Mouse (Mus musculus) forebrain, embryonic 12.5 days (tissue): ENCODE data around the gene Unc5b. TPM values are rescaled to one million over a fixed set of nuclear protein-coding genes. Genes with fewer than 3 reads are reported as not detected.

Experiments used
- ATAC-seq: fragments of 200-750 bp; cut with Nextera tagmentation; 2 replicates; pipeline ENCODE4 v1.8.0; 2017; ENCODE audit warnings: moderate TSS enrichment; ENCODE audit not compliant: low FRiP score
- H3K27ac ChIP-seq: fragments of 300-500 bp; sonication (generic); 2 replicates; pipeline ENCODE4 v1.5.1; 2016; ENCODE audit warnings: mild to moderate bottlenecking
- H3K27me3 ChIP-seq: fragments of 300-500 bp; sonication (generic); 2 replicates; pipeline ENCODE4 v1.6.1; 2016; ENCODE audit warnings: mild to moderate bottlenecking
- H3K36me3 ChIP-seq: fragments of 300-500 bp; sonication (generic); replicated peaks from 2 replicates; pipeline ENCODE4 v1.6.1; 2016; ENCODE audit warnings: mild to moderate bottlenecking
- H3K4me1 ChIP-seq: fragments of 300-500 bp; sonication (generic); 2 replicates; pipeline ENCODE4 v1.6.1; 2016
- H3K4me2 ChIP-seq: fragments of 300-500 bp; sonication (generic); 2 replicates; pipeline ENCODE4 v1.6.1; 2016; ENCODE audit warnings: mild to moderate bottlenecking, moderate library complexity
- H3K4me3 ChIP-seq: fragments of 300-500 bp; sonication (generic); replicated peaks from 2 replicates; pipeline ENCODE4 v1.5.1; 2016; ENCODE audit warnings: mild to moderate bottlenecking
- H3K9ac ChIP-seq: fragments of 300-500 bp; sonication (generic); 2 replicates; pipeline ENCODE4 v1.6.1; 2016; ENCODE audit warnings: mild to moderate bottlenecking
- H3K9me3 ChIP-seq: fragments of 300-500 bp; sonication (generic); 2 replicates; pipeline ENCODE4 v1.6.1; 2016
- WGBS: fragments of 180-500 bp; shearing (Covaris S2); methylation state at CpG from one replicate; pipeline ENCODE4 v1.1.7; 2016; 5-methylcytosine and 5-hydroxymethylcytosine counted together
- polyA plus RNA-seq: library from polyadenylated mRNA; unstranded; fragments of >200 nt; fragmentation: Nextera tagmentation; extraction: Ambion mirVana; gene quantifications from 2 replicates; pipeline ENCODE4 v1.2.1, GENCODE M21; 2016

The Unc5b gene
- polyA plus RNA-seq, 1 experiment from 2014 or later: 4.7 TPM

GRCm38 (mm10) chr10:60829071-60829470 is 2.3 kb downstream of the Unc5b start:
- peaks cover 59% of the 10 kb centered on the region for H3K4me1 ChIP-seq
- WGBS: 27% methylated on average over 6 of the region's 6 CpGs

GRCm38 (mm10) chr10:60827901-60828670 is 3.3 kb downstream of the Unc5b start:
- Histone ChIP-seq H3K27me3 (peaks cover 81% of the 10 kb centered on the region), H3K9ac (no peak overlapping the region), H3K4me2 (peak overlapping the region; percentile 87), H3K4me3 (no peak overlapping the region; the same call in 1 of the 2 replicates), H3K27ac (no peak overlapping the region), H3K4me1 (peaks cover 60% of the 10 kb centered on the region), H3K9me3 (no peaks in the 10 kb centered on the region), H3K36me3 (no peaks in the 10 kb centered on the region)
- WGBS: 42% methylated on average over 17 of the region's 17 CpGs
- no peak for ATAC-seq

More at GRCm38 (mm10) chr10:60829071-60829470, 2.3 kb downstream of the Unc5b start:
- H3K4me2 ChIP-seq: peak overlapping the region; percentile 97
- H3K27me3 ChIP-seq: peaks cover 86% of the 10 kb centered on the region
- peak overlapping the region; percentile 68 for H3K4me3 ChIP-seq
- no peaks in the 10 kb centered on the region for H3K9me3 ChIP-seq
- no peak overlapping the region for H3K27ac ChIP-seq
- ATAC-seq: no peak
- no peaks in the 10 kb centered on the region for H3K36me3 ChIP-seq
- H3K9ac ChIP-seq: no peak overlapping the region

GRCm38 (mm10) chr10:60827266-60827665 is 4.1 kb downstream of the Unc5b start:
- no peak for ATAC-seq
- H3K4me1 ChIP-seq: peaks cover 62% of the 10 kb centered on the region

GRCm38 (mm10) chr10:60826461-60827237 is 4.7 kb downstream of the Unc5b start:
- H3K27ac ChIP-seq: 0 out of 2 replicates have a peak overlapping the region, but pooled peaks have one; percentile 5
- no peak for ATAC-seq

More at GRCm38 (mm10) chr10:60827266-60827665, 4.1 kb downstream of the Unc5b start:
- peak overlapping the region; percentile 59; the same call in 1 of the 2 replicates for H3K9ac ChIP-seq
- H3K4me2 ChIP-seq: peak overlapping the region; percentile 87
- no peaks in the 10 kb centered on the region for H3K36me3 ChIP-seq
- 19% methylated on average over 5 of the region's 5 CpGs for WGBS
- peaks cover 73% of the 10 kb centered on the region for H3K27me3 ChIP-seq
- 0 out of 2 replicates have a peak overlapping the region, but pooled peaks have one; percentile 5 for H3K27ac ChIP-seq
- no peaks in the 10 kb centered on the region for H3K9me3 ChIP-seq
- H3K4me3 ChIP-seq: peak overlapping the region; percentile 42

GRCm38 (mm10) chr10:60825955-60826354 is 5.4 kb downstream of the Unc5b start:
- WGBS: 70% methylated on average over 6 of the region's 6 CpGs
- Histone ChIP-seq H3K4me1 (peaks cover 59% of the 10 kb centered on the region), H3K4me3 (no peak overlapping the region), H3K27ac (no peak overlapping the region), H3K9me3 (no peaks in the 10 kb centered on the region), H3K9ac (peak overlapping the region; percentile 59; the same call in 1 of the 2 replicates), H3K4me2 (peak overlapping the region; percentile 87), H3K27me3 (peaks cover 65% of the 10 kb centered on the region), H3K36me3 (no peaks in the 10 kb centered on the region)
- ATAC-seq: no peak

More at GRCm38 (mm10) chr10:60826461-60827237, 4.7 kb downstream of the Unc5b start:
- no peaks in the 10 kb centered on the region for H3K9me3 ChIP-seq
- H3K27me3 ChIP-seq: peaks cover 67% of the 10 kb centered on the region
- 2% methylated on average over 33 of the region's 34 CpGs for WGBS
- H3K4me1 ChIP-seq: peaks cover 61% of the 10 kb centered on the region
- peak overlapping the region; percentile 42 for H3K4me3 ChIP-seq
- no peaks in the 10 kb centered on the region for H3K36me3 ChIP-seq
- peak overlapping the region; percentile 87 for H3K4me2 ChIP-seq
- H3K9ac ChIP-seq: peak overlapping the region; percentile 59

- 55% methylated on average over 8 of the region's 8 CpGs for WGBS
These were observed 7.6 kb downstream of the Unc5b start for GRCm38 (mm10) chr10:60823744-60824143.

GRCm38 (mm10) chr10:60822641-60823425 is 8.5 kb downstream of the Unc5b start:
- H3K4me3 ChIP-seq: no peak overlapping the region
- H3K4me2 ChIP-seq: no peak overlapping the region
- 70% methylated on average over 17 of the region's 17 CpGs for WGBS
- no peaks in the 10 kb centered on the region for H3K9me3 ChIP-seq
- peaks cover 45% of the 10 kb centered on the region for H3K4me1 ChIP-seq
- no peaks in the 10 kb centered on the region for H3K36me3 ChIP-seq
- ATAC-seq: no peak
- no peak overlapping the region for H3K9ac ChIP-seq
- no peak overlapping the region for H3K27ac ChIP-seq
- H3K27me3 ChIP-seq: peaks cover 33% of the 10 kb centered on the region

More at GRCm38 (mm10) chr10:60823744-60824143, 7.6 kb downstream of the Unc5b start:
- ATAC-seq: no peak
- Histone ChIP-seq H3K4me2 (no peak overlapping the region), H3K4me1 (peaks cover 50% of the 10 kb centered on the region), H3K36me3 (no peaks in the 10 kb centered on the region), H3K27me3 (peaks cover 42% of the 10 kb centered on the region), H3K9ac (no peak overlapping the region), H3K27ac (no peak overlapping the region), H3K4me3 (no peak overlapping the region), H3K9me3 (no peaks in the 10 kb centered on the region)

- H3K4me1 ChIP-seq: peaks cover 46% of the 10 kb centered on the region
- no peak overlapping the region for H3K4me2 ChIP-seq
- H3K4me3 ChIP-seq: no peak overlapping the region
- H3K9ac ChIP-seq: no peak overlapping the region
- H3K27ac ChIP-seq: peak overlapping the region; percentile 46; the same call in 1 of the 2 replicates
- 50% methylated on average over 7 of the region's 7 CpGs for WGBS
- H3K9me3 ChIP-seq: no peaks in the 10 kb centered on the region
- ATAC-seq: no peak; the same call in 1 of the 2 replicates
- no peaks in the 10 kb centered on the region for H3K36me3 ChIP-seq
- peaks cover 26% of the 10 kb centered on the region for H3K27me3 ChIP-seq
These were observed 9.5 kb downstream of the Unc5b start for GRCm38 (mm10) chr10:60821736-60822358.

GRCm38 (mm10) chr10:60821311-60821710 is 10.1 kb downstream of the Unc5b start:
- H3K9me3 ChIP-seq: no peaks in the 10 kb centered on the region
- H3K27me3 ChIP-seq: peaks cover 25% of the 10 kb centered on the region
- no peak overlapping the region for H3K4me3 ChIP-seq
- H3K4me2 ChIP-seq: no peak overlapping the region
- H3K9ac ChIP-seq: no peak overlapping the region
- no peak for ATAC-seq
- peaks cover 46% of the 10 kb centered on the region for H3K4me1 ChIP-seq
- H3K36me3 ChIP-seq: no peaks in the 10 kb centered on the region
- no peak overlapping the region for H3K27ac ChIP-seq

- H3K36me3 ChIP-seq: no peaks in the 10 kb centered on the region
- no peak overlapping the region for H3K27ac ChIP-seq
- no peak overlapping the region for H3K4me2 ChIP-seq
- H3K4me3 ChIP-seq: no peak overlapping the region
- 82% methylated on average over 11 of the region's 11 CpGs for WGBS
- peaks cover 47% of the 10 kb centered on the region for H3K4me1 ChIP-seq
- H3K9ac ChIP-seq: no peak overlapping the region
- H3K27me3 ChIP-seq: peaks cover 18% of the 10 kb centered on the region
- H3K9me3 ChIP-seq: no peaks in the 10 kb centered on the region
- no peak for ATAC-seq
These were observed 10.8 kb downstream of the Unc5b start for GRCm38 (mm10) chr10:60820552-60820951.

- Histone ChIP-seq H3K4me2 (no peak overlapping the region), H3K9ac (no peak overlapping the region), H3K27ac (no peak overlapping the region), H3K4me1 (peaks cover 53% of the 10 kb centered on the region), H3K4me3 (no peak overlapping the region), H3K9me3 (no peaks in the 10 kb centered on the region), H3K27me3 (peaks cover 9% of the 10 kb centered on the region), H3K36me3 (no peaks in the 10 kb centered on the region)
- ATAC-seq: no peak
- WGBS: 90% methylated on average over 12 of the region's 12 CpGs
These were observed 11.7 kb downstream of the Unc5b start for GRCm38 (mm10) chr10:60819654-60820192.
